Mouse (Mus musculus): ENCODE measurements at regions not wholly inside any gene's neighbourhood (a gene's known extent, or its start where the extent isn't known, plus 50 kb on each side); places are given as distances from the start of the nearest gene placed in this dataset.
A peak's percentile ranks its signal among the peaks of the same experiment; 100 is the strongest.
"Not testable (repeated sequence)": the region's sequence is repeated elsewhere in the genome, so short reads cannot be mapped to it uniquely, and the experiment has no call there.

GRCm38 (mm10) chr1:83811162-83811561 lies 403.2 kb upstream of the Sphkap start:
- peak; percentile 35 for DNase-seq (ENCODE audit: low spot score)
- not testable (repeated sequence) for H3K9me3 ChIP-seq (replicated peaks); H3K4me3 ChIP-seq; H3K27me3 ChIP-seq (ENCODE audit: low read depth, poor library complexity, severe bottlenecking); H3K4me1 ChIP-seq; H3K36me3 ChIP-seq; H3K27ac ChIP-seq (replicated peaks)
- WGBS, result 53% methylated on average over 6 of the region's 6 CpGs

- H3K27me3 ChIP-seq (ENCODE audit: low read depth, poor library complexity, severe bottlenecking), result no peaks in the 10 kb centered on the region
- DNase-seq (ENCODE audit: low spot score), result no peak
- no peak overlapping the region for H3K4me3 ChIP-seq
- WGBS, result 91% methylated on average over 6 of the region's 6 CpGs
- H3K27ac ChIP-seq (replicated peaks), result no peak overlapping the region
- no peaks in the 10 kb centered on the region for H3K9me3 ChIP-seq (replicated peaks)
- H3K36me3 ChIP-seq, result no peaks in the 10 kb centered on the region
- H3K4me1 ChIP-seq, result no peaks in the 10 kb centered on the region
Measured at GRCm38 (mm10) chr1:83808432-83808831, 400.4 kb upstream of the Sphkap start.

- DNase-seq (ENCODE audit: low spot score), result no peak
- no peak overlapping the region for H3K27ac ChIP-seq (replicated peaks)
- H3K27me3 ChIP-seq (ENCODE audit: low read depth, poor library complexity, severe bottlenecking), result no peaks in the 10 kb centered on the region
- H3K4me3 ChIP-seq, result no peak overlapping the region
- no peaks in the 10 kb centered on the region for H3K9me3 ChIP-seq (replicated peaks)
- no peaks in the 10 kb centered on the region for H3K36me3 ChIP-seq
- WGBS, result 92% methylated on average over 2 of the region's 2 CpGs
- H3K4me1 ChIP-seq, result no peaks in the 10 kb centered on the region
Measured at GRCm38 (mm10) chr1:83803345-83804041, 395.5 kb upstream of the Sphkap start.

GRCm38 (mm10) chr1:83801759-83802158 lies 393.8 kb upstream of the Sphkap start:
- no peak for DNase-seq (ENCODE audit: low spot score)
- Histone ChIP-seq H3K4me3 (no peak overlapping the region), H3K36me3 (no peaks in the 10 kb centered on the region), H3K27ac (replicated peaks) (no peak overlapping the region), H3K4me1 (no peaks in the 10 kb centered on the region; the same call in 1 of the 2 replicates), H3K27me3 (ENCODE audit: low read depth, poor library complexity, severe bottlenecking) (no peaks in the 10 kb centered on the region), H3K9me3 (replicated peaks) (no peaks in the 10 kb centered on the region)

- Histone ChIP-seq H3K4me3 (no peak overlapping the region), H3K27ac (replicated peaks) (no peak overlapping the region), H3K9me3 (replicated peaks) (no peaks in the 10 kb centered on the region), H3K4me1 (no peaks in the 10 kb centered on the region; the same call in 1 of the 2 replicates), H3K27me3 (ENCODE audit: low read depth, poor library complexity, severe bottlenecking) (no peaks in the 10 kb centered on the region), H3K36me3 (no peaks in the 10 kb centered on the region)
- no peak for DNase-seq (ENCODE audit: low spot score)
- WGBS, result 75% methylated on average over 7 of the region's 7 CpGs
Measured at GRCm38 (mm10) chr1:83796961-83797891, 389.2 kb upstream of the Sphkap start.

- WGBS, result 85% methylated on average over 1 of the region's 1 CpGs
- no peak for DNase-seq (ENCODE audit: low spot score)
- no peaks in the 10 kb centered on the region for H3K36me3 ChIP-seq
- no peaks in the 10 kb centered on the region for H3K4me1 ChIP-seq
- no peaks in the 10 kb centered on the region for H3K27me3 ChIP-seq (ENCODE audit: low read depth, poor library complexity, severe bottlenecking)
- H3K27ac ChIP-seq (replicated peaks), result no peak overlapping the region
- H3K9me3 ChIP-seq (replicated peaks), result no peaks in the 10 kb centered on the region
- no peak overlapping the region for H3K4me3 ChIP-seq
Measured at GRCm38 (mm10) chr1:83777151-83777550, 369.2 kb upstream of the Sphkap start.

GRCm38 (mm10) chr1:83771160-83771559 lies 363.2 kb upstream of the Sphkap start:
- no peak for DNase-seq (ENCODE audit: low spot score)
- H3K36me3 ChIP-seq, result no peaks in the 10 kb centered on the region
- 80% methylated on average over 3 of the region's 3 CpGs for WGBS
- H3K4me1 ChIP-seq, result no peaks in the 10 kb centered on the region
- no peaks in the 10 kb centered on the region for H3K9me3 ChIP-seq (replicated peaks)
- H3K4me3 ChIP-seq, result no peak overlapping the region
- H3K27ac ChIP-seq (replicated peaks), result no peak overlapping the region
- no peaks in the 10 kb centered on the region for H3K27me3 ChIP-seq (ENCODE audit: low read depth, poor library complexity, severe bottlenecking)

- Histone ChIP-seq H3K36me3 (no peaks in the 10 kb centered on the region), H3K4me1 (no peaks in the 10 kb centered on the region), H3K27ac (replicated peaks) (no peak overlapping the region), H3K4me3 (no peak overlapping the region), H3K9me3 (replicated peaks) (no peaks in the 10 kb centered on the region), H3K27me3 (ENCODE audit: low read depth, poor library complexity, severe bottlenecking) (no peaks in the 10 kb centered on the region)
- WGBS, result 86% methylated on average over 4 of the region's 4 CpGs
- DNase-seq (ENCODE audit: low spot score), result no peak
Measured at GRCm38 (mm10) chr1:83761499-83761898, 353.5 kb upstream of the Sphkap start.

GRCm38 (mm10) chr1:83756866-83757265 lies 348.9 kb upstream of the Sphkap start:
- H3K9me3 ChIP-seq (replicated peaks), result no peaks in the 10 kb centered on the region
- no peak for DNase-seq (ENCODE audit: low spot score)
- H3K27me3 ChIP-seq (ENCODE audit: low read depth, poor library complexity, severe bottlenecking), result no peaks in the 10 kb centered on the region
- no peaks in the 10 kb centered on the region for H3K36me3 ChIP-seq
- no peak overlapping the region for H3K4me3 ChIP-seq
- H3K27ac ChIP-seq (replicated peaks), result no peak overlapping the region
- no peaks in the 10 kb centered on the region for H3K4me1 ChIP-seq

GRCm38 (mm10) chr1:83755336-83755735 lies 347.3 kb upstream of the Sphkap start:
- DNase-seq (ENCODE audit: low spot score), result no peak
- Histone ChIP-seq H3K4me1 (no peaks in the 10 kb centered on the region), H3K36me3 (no peaks in the 10 kb centered on the region), H3K4me3 (no peak overlapping the region), H3K27me3 (ENCODE audit: low read depth, poor library complexity, severe bottlenecking) (no peaks in the 10 kb centered on the region), H3K9me3 (replicated peaks) (no peaks in the 10 kb centered on the region), H3K27ac (replicated peaks) (no peak overlapping the region)
- WGBS, result 87% methylated on average over 1 of the region's 1 CpGs

GRCm38 (mm10) chr1:83752976-83753375 lies 345.0 kb upstream of the Sphkap start:
- Histone ChIP-seq H3K27ac (replicated peaks) (no peak overlapping the region), H3K27me3 (ENCODE audit: low read depth, poor library complexity, severe bottlenecking) (no peaks in the 10 kb centered on the region), H3K4me1 (peaks cover 8% of the 10 kb centered on the region; the same call in 1 of the 2 replicates), H3K4me3 (no peak overlapping the region), H3K36me3 (no peaks in the 10 kb centered on the region), H3K9me3 (replicated peaks) (no peaks in the 10 kb centered on the region)
- DNase-seq (ENCODE audit: low spot score), result no peak
- 69% methylated on average over 4 of the region's 4 CpGs for WGBS

GRCm38 (mm10) chr1:83748974-83749373 lies 341.0 kb upstream of the Sphkap start:
- Histone ChIP-seq H3K4me3 (no peak overlapping the region), H3K27me3 (ENCODE audit: low read depth, poor library complexity, severe bottlenecking) (no peaks in the 10 kb centered on the region), H3K27ac (replicated peaks) (peak overlapping the region; percentile 19; the same call in 1 of the 2 replicates), H3K36me3 (no peaks in the 10 kb centered on the region), H3K9me3 (replicated peaks) (no peaks in the 10 kb centered on the region), H3K4me1 (peaks cover 8% of the 10 kb centered on the region; the same call in 1 of the 2 replicates)
- WGBS, result 65% methylated on average over 4 of the region's 4 CpGs
- DNase-seq (ENCODE audit: low spot score), result no peak

- no peak overlapping the region for H3K4me3 ChIP-seq
- no peaks in the 10 kb centered on the region for H3K9me3 ChIP-seq (replicated peaks)
- no peak overlapping the region for H3K27ac ChIP-seq (replicated peaks)
- no peak for DNase-seq (ENCODE audit: low spot score)
- peaks cover 8% of the 10 kb centered on the region; the same call in 1 of the 2 replicates for H3K4me1 ChIP-seq
- H3K27me3 ChIP-seq (ENCODE audit: low read depth, poor library complexity, severe bottlenecking), result no peaks in the 10 kb centered on the region
- no peaks in the 10 kb centered on the region for H3K36me3 ChIP-seq
- WGBS, result 89% methylated on average over 3 of the region's 3 CpGs
Measured at GRCm38 (mm10) chr1:83748061-83748460, 340.1 kb upstream of the Sphkap start.
